Mouse (Mus musculus) embryonic facial prominence, embryonic 11.5 days (tissue): ENCODE measurements around the gene Ak5. TPM values are rescaled to one million over a fixed set of nuclear protein-coding genes. Genes with fewer than 3 reads are reported as not detected.

Source experiments
- ATAC-seq: fragments of 200-750 bp; cut with Nextera tagmentation; replicated peaks from 2 replicates; pipeline ENCODE4 v1.8.0; 2017; ENCODE audit warnings: low read depth; ENCODE audit not compliant: insufficient number of reproducible peaks, low FRiP score, low TSS enrichment
- DNase-seq: peaks from one replicate; pipeline ENCODE4 v3.0.0-alpha.2; 2015; ENCODE audit warnings: low spot score
- H3K27ac ChIP-seq: fragments of 300-500 bp; sonication (generic); replicated peaks from 2 replicates; pipeline ENCODE4 v1.5.1; 2014; ENCODE audit warnings: mild to moderate bottlenecking, low read depth, low read length, control low read depth
- H3K27me3 ChIP-seq: fragments of 300-500 bp; sonication (generic); 2 replicates; pipeline ENCODE4 v1.6.1; 2014; ENCODE audit warnings: mild to moderate bottlenecking, low read length, moderate library complexity, mixed read lengths; ENCODE audit not compliant: control insufficient read depth, insufficient read depth
- H3K36me3 ChIP-seq: fragments of 300-500 bp; sonication (generic); replicated peaks from 2 replicates; pipeline ENCODE4 v1.6.1; 2014; ENCODE audit warnings: low read depth, mild to moderate bottlenecking, low read length, moderate library complexity, mixed read lengths; ENCODE audit not compliant: control insufficient read depth, insufficient read depth
- H3K4me1 ChIP-seq: fragments of 300-500 bp; sonication (generic); 2 replicates; pipeline ENCODE4 v1.6.1; 2014; ENCODE audit warnings: low read length, mixed read lengths; ENCODE audit not compliant: control insufficient read depth, insufficient read depth
- H3K4me2 ChIP-seq: fragments of 300-500 bp; sonication (generic); 2 replicates; pipeline ENCODE4 v1.6.1; 2014; ENCODE audit warnings: low read depth, mild to moderate bottlenecking, control low read depth, low read length, moderate library complexity
- H3K4me3 ChIP-seq: fragments of 300-500 bp; sonication (generic); 2 replicates; pipeline ENCODE4 v1.5.1; 2014; ENCODE audit warnings: low read depth, low read length, control low read depth
- H3K9ac ChIP-seq: fragments of 300-500 bp; sonication (generic); replicated peaks from 2 replicates; pipeline ENCODE4 v1.6.1; 2014; ENCODE audit warnings: mild to moderate bottlenecking, control low read depth, low read length
- H3K9me3 ChIP-seq: fragments of 300-500 bp; sonication (generic); replicated peaks from 2 replicates; pipeline ENCODE4 v1.6.1; 2016; ENCODE audit warnings: mild to moderate bottlenecking, low read length, inconsistent platforms, mixed read lengths; ENCODE audit not compliant: control insufficient read depth
- WGBS: fragments of 180-500 bp; shearing (Covaris S2); extraction: QIAGEN DNeasy Blood & Tissue Kit; methylation state at CpG from one replicate; pipeline ENCODE4 v1.1.7; 2014; 5-methylcytosine and 5-hydroxymethylcytosine counted together
- polyA plus RNA-seq: library from polyadenylated mRNA; unstranded; fragments of >200 nt; fragmentation: Nextera tagmentation; extraction: Ambion mirVana; gene quantifications from 2 replicates; pipeline ENCODE4 v1.2.1, GENCODE M21; 2014

Gene Ak5
- polyA plus RNA-seq, 1 experiment from 2014 or later, result 0.63 TPM

DNA sequence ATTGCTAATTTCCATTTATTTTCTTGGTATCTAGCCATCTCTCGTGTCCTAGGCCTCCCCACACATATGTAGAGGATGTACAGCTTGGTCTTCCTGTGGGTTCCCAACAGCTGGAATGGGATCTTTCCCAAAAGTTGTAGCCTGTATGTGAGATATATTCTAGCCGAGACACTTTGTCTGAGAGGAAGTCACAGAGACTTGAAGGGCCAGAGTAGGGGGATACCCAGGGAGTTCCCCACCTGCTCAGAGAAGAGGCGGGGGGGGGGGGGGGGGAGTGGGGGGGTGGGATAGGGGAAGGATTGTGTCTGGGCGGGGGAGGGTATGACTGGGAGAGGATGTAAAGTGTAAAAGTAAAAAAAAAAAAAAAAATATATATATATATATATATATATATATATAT lies 215.0 kb downstream of the Ak5 start:
- H3K27ac ChIP-seq, result no peak overlapping the region
- no peaks in the 10 kb centered on the region for H3K9me3 ChIP-seq
- peaks cover 9% of the 10 kb centered on the region for H3K36me3 ChIP-seq
- 95% methylated on average over 3 of the region's 4 CpGs for WGBS
- no peak overlapping the region for H3K9ac ChIP-seq
- ATAC-seq (no peak), DNase-seq (no peak)
- H3K4me2 ChIP-seq, result no peak overlapping the region
- no peak overlapping the region for H3K4me3 ChIP-seq
- no peaks in the 10 kb centered on the region for H3K27me3 ChIP-seq
- H3K4me1 ChIP-seq, result no peaks in the 10 kb centered on the region

DNA sequence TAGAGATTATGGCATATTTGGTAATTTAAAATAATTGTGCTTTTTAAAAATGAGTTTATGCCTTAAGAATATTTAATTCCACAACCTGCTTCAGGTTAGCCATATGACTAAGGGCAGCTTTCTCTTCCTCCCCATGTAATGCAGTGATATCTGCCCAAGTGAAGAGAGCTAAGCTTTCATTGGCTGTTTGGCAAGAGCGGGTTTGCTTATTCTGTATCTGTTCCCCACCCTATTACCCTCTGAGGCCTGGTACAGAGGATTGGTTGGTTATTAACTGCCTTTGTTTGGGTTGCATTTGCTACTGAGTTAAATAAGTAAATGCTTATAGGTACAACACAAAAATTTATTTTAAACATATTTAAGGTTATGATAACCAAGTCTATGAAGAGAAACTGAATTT lies 221.2 kb downstream of the Ak5 start:
- no peak overlapping the region for H3K4me2 ChIP-seq
- H3K4me1 ChIP-seq, result no peaks in the 10 kb centered on the region
- no peaks in the 10 kb centered on the region for H3K9me3 ChIP-seq
- ATAC-seq (no peak), DNase-seq (no peak)
- H3K9ac ChIP-seq, result no peak overlapping the region
- no peaks in the 10 kb centered on the region for H3K36me3 ChIP-seq
- no peaks in the 10 kb centered on the region for H3K27me3 ChIP-seq
- no peak overlapping the region for H3K4me3 ChIP-seq
- H3K27ac ChIP-seq, result no peak overlapping the region
- WGBS, result 89% methylated on average over 1 of the region's 1 CpGs

DNA sequence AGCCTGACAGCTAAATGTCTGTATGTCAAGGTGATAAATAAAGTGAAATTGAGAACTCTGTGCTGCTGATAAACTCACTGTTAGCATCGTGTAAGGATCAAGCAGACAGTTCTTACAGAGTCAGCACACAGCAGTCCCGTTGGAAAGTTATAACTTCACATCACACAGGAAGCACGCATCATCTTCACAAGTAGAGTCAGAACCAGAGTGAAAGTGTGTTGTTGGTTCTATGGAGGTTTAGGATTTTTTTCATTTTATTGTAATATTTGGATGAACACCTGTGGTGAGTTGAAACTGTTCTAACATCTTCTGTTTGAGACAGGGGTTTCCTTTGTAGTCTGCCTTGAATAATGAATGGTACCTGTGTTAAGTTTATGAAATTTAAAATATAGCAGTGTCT lies 224.0 kb downstream of the Ak5 start:
- no peak overlapping the region for H3K4me2 ChIP-seq
- H3K27ac ChIP-seq, result no peak overlapping the region
- H3K4me3 ChIP-seq, result no peak overlapping the region
- ATAC-seq (no peak), DNase-seq (no peak)
- no peaks in the 10 kb centered on the region for H3K36me3 ChIP-seq
- no peaks in the 10 kb centered on the region for H3K9me3 ChIP-seq
- no peaks in the 10 kb centered on the region for H3K4me1 ChIP-seq
- H3K9ac ChIP-seq, result no peak overlapping the region
- WGBS, result 90% methylated on average over 3 of the region's 3 CpGs
- no peaks in the 10 kb centered on the region for H3K27me3 ChIP-seq

DNA sequence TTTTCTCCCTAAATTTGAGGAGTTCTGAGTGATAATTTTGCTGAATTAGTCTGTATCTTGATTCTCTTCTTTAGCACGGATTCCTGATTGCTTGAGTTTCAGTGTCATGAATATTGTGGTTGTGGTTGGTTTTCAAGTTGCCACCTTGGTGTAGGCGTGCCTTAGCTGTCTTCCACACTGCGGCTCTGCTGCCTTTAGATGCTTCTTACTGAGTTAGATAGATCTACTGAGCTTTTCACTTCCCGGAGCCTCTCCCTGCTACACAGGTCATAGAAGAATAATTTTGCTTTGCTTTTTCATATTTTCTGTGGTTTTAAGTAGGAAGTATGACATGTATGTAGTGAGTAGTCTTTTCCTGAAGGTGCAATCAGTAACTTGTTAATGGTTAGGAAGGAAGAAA lies 225.4 kb downstream of the Ak5 start:
- H3K4me3 ChIP-seq, result no peak overlapping the region
- H3K9ac ChIP-seq, result no peak overlapping the region
- no peaks in the 10 kb centered on the region for H3K27me3 ChIP-seq
- DNase-seq (no peak), ATAC-seq (no peak)
- no peaks in the 10 kb centered on the region for H3K36me3 ChIP-seq
- WGBS, result 91% methylated on average over 4 of the region's 4 CpGs
- H3K4me1 ChIP-seq, result no peaks in the 10 kb centered on the region
- no peaks in the 10 kb centered on the region for H3K9me3 ChIP-seq
- no peak overlapping the region for H3K4me2 ChIP-seq
- no peak overlapping the region for H3K27ac ChIP-seq

DNA sequence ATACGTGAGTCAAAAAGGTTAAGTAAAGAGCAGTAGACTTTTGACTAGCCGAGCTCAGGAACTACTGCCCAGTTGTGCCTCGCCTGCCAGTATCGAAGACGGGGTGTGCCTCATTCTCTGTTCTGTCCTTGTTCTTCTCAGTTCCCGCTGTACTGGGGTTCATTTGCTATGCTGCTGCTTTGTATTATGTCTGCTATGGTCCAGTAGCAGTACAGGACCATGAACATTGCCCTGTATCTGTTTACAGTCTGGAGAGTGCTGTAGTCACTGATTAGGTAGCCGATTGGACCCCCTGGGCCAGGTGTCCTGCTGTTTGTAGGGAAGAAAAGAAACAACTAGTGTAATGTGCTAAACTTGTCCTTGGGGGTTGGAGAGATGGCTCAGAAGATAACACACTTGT lies 230.1 kb downstream of the Ak5 start:
- Histone ChIP-seq H3K4me2 (no peak overlapping the region), H3K4me3 (no peak overlapping the region), H3K9ac (no peak overlapping the region), H3K9me3 (no peaks in the 10 kb centered on the region), H3K4me1 (no peaks in the 10 kb centered on the region), H3K27ac (no peak overlapping the region), H3K36me3 (no peaks in the 10 kb centered on the region), H3K27me3 (no peaks in the 10 kb centered on the region)
- DNase-seq (no peak), ATAC-seq (no peak)
- 94% methylated on average over 7 of the region's 7 CpGs for WGBS

DNA sequence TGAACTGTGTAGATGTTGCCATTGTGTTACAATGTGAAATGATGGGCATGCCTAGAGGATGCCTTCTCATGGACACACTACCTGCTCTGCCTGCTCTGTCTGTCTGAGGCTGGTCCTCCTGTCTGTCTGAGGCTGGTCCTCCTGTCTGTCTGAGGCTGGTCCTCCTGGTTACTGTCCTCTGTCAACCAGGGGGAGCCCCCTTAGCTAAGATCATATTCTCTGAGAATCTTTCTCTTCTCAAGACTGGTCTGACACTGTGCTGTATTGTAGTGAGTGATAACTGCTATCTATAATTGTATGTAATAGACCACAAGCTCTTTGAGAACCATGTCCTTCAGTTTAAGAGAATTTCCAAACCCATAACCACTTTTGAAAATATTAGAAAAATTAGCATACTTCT lies 232.6 kb downstream of the Ak5 start:
- H3K9ac ChIP-seq, result no peak overlapping the region
- H3K27me3 ChIP-seq, result no peaks in the 10 kb centered on the region
- H3K9me3 ChIP-seq, result no peaks in the 10 kb centered on the region
- ATAC-seq (no peak), DNase-seq (no peak)
- H3K4me3 ChIP-seq, result no peak overlapping the region
- no peak overlapping the region for H3K27ac ChIP-seq
- no peak overlapping the region for H3K4me2 ChIP-seq
- no peaks in the 10 kb centered on the region for H3K36me3 ChIP-seq
- no peaks in the 10 kb centered on the region for H3K4me1 ChIP-seq

DNA sequence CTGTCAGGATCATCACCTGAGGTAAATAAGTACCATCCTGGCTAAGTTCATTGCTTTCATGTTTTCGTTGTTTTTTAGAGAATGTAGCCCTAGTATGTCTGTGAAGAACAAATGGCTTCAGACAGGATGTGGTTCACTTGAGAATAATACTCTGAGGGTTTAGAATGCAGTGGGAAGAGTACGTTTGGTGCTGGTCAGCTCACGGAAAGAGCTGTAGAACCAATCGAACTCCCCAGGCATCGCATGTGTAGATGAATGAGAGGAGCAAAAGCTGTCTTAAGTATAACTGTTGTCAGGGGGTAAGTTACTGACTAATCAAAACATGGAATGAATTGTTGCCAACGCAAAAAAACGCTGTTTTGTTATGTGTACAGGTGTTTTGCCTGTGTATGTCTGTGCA lies 235.5 kb downstream of the Ak5 start:
- no peak for ATAC-seq
- H3K27me3 ChIP-seq, result no peaks in the 10 kb centered on the region
- H3K27ac ChIP-seq, result no peak overlapping the region
- no peaks in the 10 kb centered on the region for H3K9me3 ChIP-seq
- no peak overlapping the region for H3K4me3 ChIP-seq
- no peaks in the 10 kb centered on the region for H3K4me1 ChIP-seq
- H3K36me3 ChIP-seq, result peaks cover 2% of the 10 kb centered on the region; the same call in 1 of the 2 replicates
- DNase-seq, result no peak
- H3K9ac ChIP-seq, result no peak overlapping the region
- WGBS, result 95% methylated on average over 7 of the region's 7 CpGs
- no peak overlapping the region for H3K4me2 ChIP-seq

DNA sequence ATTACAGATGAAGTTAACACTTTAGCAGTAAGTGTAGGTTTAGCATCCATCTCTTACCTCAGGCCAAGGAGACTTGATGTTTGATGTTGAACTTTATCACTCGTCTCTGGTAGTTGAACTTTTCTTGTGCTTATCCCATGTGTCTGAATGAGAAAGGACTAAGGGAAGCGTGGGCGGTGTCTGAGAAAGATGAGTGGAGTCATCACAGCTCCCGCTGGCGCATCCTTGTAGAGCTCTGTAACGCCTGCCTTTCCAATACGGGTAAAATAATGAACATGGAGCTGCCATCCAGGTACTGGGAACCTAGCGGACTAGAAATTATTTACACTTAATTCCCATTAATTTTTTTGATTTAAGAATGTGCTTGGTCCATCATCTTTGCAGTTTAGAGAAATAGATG lies 239.2 kb downstream of the Ak5 start:
- no peak overlapping the region for H3K4me3 ChIP-seq
- H3K4me1 ChIP-seq, result no peaks in the 10 kb centered on the region
- peaks cover 3% of the 10 kb centered on the region; the same call in 1 of the 2 replicates for H3K36me3 ChIP-seq
- 94% methylated on average over 8 of the region's 8 CpGs for WGBS
- H3K27ac ChIP-seq, result no peak overlapping the region
- DNase-seq (no peak), ATAC-seq (no peak)
- no peaks in the 10 kb centered on the region for H3K27me3 ChIP-seq
- no peaks in the 10 kb centered on the region for H3K9me3 ChIP-seq
- no peak overlapping the region for H3K4me2 ChIP-seq
- no peak overlapping the region for H3K9ac ChIP-seq
